Mouse (Mus musculus): ENCODE measurements around the gene Clstn3.

DNA sequence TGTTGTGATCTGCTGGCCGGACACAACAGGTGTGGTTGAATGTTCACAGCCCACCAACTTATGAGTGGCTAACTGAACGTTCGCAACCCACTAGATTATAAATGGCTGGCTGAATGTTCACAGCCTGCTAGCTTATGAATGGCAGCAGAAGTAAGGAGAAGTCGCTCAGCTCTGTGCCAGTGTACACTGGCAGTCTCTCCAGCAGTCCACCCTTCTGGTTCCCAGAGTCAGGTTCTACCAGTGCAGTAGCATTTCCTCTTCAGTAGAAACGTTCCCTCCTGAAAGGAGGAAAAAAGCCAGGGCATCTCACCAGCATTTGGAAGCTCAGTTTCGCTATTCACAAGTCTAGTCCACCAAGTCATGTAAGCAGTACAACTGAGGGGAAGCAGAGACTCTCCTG is 39.1 kb downstream of the Clstn3 start:
- TF ChIP-seq CTCF (IDR thresholded peaks at IDR 0.05; ENCODE audit: insufficient read depth, low read length) (no peak), POLR2A (IDR thresholded peaks at IDR 0.05; ENCODE audit: borderline replicate concordance, extremely low read depth, low read depth, low read length) (no peak)
